Mouse (Mus musculus): ENCODE data around the gene Gm10563.
A peak's percentile ranks its signal among the peaks of the same experiment; 100 is the strongest.
"Not testable (repeated sequence)": the region's sequence is repeated elsewhere in the genome, so short reads cannot be mapped to it uniquely, and the experiment has no call there.

Gene Gm10563

DNA sequence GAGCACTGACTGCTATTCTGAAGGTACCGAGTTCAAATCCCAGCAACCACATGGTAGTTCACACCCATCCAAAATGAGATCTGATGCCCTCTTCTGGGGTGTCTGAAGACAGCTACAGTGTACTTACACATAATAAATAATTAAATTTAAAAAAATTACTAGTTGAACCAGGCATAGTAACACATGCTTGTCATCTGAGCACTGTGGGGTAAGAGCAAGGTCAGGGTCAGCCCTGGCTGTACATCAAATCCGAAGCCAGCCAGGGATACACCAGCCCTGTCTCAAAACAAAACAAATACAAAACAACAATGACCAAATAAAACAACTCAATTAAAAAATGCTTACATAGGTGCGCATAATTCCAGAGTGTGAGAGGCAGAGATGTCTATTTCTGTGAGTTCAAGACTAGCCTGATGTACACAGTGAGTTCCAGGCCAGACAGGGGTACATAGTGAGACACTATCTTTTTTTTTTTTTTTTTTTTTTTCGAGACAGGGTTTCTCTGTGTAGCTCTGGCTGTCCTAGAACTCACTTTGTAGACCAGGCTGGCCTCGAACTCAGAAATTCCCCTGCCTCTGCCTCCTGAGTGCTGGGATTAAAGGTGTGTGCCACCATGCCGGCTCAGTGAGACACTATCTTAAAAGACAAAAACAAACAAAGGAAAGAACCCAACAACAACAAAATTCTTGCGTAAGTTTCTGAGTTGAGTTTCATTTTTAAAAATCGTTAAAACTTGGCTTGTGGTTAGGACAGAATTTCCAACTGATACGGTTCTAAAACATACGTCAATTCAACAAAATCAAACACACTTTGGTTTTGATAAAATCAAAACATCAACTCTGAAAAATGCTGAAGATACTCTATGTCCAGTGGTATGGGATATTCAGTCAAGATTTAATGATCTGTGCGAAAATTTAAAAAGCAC lies 45.0 kb downstream of the Gm10563 start:
- DNase-seq (ENCODE audit: extremely low read depth, insufficient read length, low spot score) = no peak

DNA sequence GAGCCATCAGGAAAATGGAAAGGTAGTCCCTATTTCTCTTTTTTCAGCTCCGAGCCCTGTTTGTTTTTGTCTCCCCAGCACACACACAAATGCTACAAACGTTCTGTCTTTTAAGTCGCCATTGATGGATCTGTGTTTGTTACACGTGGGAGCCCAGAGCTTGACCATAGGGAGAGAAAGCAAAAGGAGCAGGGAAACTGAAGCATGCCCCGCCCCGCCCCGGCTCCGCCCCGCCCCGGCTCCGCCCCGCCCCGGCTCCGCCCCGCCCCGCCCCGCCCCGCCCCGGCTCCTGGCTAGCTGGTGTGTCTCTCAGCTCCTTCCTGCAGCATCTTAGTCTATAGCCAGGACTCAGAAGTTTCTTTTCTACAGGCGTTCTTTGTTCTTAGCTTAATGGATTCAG lies 46.7 kb downstream of the Gm10563 start:
- DNase-seq (ENCODE audit: extremely low read depth, insufficient read length, low spot score) = no peak

DNA sequence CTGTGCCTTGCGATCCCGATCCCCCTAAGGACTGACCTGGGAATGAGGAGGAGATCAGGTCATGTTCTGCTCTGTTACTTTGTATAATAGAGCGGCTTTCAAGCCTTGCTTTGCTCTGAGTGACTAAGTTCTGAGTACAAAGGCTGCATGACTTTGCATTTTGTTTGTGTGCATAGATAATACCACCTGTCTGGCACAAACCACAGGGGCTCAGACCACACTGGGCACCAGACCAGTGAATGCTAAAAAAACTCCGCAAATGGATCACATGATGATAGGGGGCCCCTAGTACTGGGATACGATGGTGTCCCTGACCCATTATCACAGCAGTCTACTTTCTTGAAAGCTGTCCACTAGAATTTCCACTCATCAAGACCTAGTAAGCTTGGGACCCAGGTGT lies 48.6 kb downstream of the Gm10563 start:
- DNase-seq (ENCODE audit: extremely low read depth, insufficient read length, low spot score) = no peak

DNA sequence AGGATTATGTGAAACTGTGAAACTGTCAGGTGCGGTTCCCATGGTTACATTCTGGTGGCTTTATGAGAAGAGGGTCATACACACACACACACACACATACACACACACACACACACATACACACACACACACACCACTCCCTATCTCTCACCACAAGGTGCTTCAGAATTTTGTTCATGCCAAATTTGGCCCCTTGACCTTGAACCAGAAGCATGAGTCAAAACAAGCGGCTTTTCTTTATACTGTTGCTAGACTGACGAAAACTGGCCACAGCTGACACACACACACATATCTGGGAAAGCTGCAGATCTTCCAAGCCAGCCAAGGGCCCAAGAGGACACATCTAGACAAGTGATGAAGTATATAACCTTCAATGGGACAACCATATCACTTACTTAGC lies 49.4 kb downstream of the Gm10563 start:
- no peak for DNase-seq (ENCODE audit: extremely low read depth, insufficient read length, low spot score)

DNA sequence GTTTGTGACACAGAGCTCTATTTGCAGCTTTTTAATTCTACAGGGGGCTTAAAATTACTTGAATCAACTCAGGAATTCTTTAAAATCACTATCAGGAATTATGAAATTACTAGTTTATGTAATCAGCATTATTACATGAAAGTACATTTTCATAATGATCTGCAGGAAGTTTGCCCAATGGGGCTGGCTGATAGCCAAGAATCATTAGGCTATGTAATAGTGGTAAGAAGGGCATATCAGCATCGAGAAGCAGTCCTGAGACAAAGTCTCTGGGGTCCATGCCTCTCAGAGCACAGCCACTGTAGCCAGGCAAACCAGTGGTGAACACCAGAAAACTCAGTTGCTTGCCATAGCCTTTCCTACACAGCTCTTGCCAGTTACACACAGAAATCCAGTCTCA lies 51.4 kb downstream of the Gm10563 start:
- no peak for DNase-seq (ENCODE audit: extremely low read depth, insufficient read length, low spot score)

DNA sequence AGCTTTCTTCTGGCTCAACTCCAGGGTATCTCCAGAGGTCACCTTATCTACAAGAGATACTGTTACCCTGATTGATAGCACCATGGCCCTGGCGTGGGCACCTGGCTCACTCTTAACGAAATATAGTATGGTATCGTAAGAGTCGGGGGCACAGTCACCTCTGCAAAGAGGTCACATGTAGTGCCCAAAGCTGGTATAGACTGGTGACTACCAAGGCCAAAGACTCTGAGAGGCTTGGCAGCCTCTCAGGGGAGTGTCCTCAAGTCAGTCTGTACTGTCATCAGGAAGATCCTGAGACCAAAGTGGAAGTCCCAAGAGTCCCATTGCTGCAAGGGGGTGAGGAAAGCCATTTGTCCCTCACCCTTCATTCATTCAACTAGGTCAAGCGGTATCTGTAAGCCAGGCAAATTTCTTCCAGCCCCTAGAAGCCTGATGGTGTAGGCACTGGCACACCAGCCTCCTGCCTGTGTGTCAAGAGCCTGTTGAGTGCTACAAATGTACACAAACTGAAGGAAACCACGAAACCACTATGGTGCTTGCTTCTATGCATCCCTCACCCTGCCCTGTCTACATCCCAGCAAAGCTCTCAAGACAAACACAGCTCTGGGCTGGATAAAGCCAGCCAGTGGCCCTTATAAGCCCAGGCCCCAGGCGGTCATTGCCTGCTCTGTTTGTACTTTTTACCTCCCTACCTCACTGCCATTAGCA lies 54.0 kb downstream of the Gm10563 start:
- DNase-seq (ENCODE audit: extremely low read depth, insufficient read length, low spot score) = no peak

DNA sequence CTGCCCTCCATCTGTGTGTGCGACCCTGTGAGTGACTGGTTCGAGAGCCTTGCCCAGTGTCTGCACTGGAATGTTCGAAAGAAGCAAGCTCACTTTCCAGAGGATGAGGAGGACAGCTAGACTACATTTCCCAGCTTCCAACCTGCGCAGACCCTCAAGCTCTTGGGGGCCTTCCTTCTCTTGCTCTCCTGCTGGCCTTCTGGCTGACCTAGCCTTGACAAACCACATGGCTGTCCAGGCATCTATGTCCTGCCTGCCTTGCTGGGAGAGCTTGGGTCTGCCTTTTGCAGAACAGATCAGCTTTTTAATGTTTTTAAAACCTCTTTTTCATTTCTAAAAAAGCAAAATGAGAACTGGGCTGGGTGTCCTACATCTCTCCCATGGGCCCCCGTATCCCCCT lies 55.9 kb downstream of the Gm10563 start:
- DNase-seq (ENCODE audit: extremely low read depth, insufficient read length, low spot score) = no peak

DNA sequence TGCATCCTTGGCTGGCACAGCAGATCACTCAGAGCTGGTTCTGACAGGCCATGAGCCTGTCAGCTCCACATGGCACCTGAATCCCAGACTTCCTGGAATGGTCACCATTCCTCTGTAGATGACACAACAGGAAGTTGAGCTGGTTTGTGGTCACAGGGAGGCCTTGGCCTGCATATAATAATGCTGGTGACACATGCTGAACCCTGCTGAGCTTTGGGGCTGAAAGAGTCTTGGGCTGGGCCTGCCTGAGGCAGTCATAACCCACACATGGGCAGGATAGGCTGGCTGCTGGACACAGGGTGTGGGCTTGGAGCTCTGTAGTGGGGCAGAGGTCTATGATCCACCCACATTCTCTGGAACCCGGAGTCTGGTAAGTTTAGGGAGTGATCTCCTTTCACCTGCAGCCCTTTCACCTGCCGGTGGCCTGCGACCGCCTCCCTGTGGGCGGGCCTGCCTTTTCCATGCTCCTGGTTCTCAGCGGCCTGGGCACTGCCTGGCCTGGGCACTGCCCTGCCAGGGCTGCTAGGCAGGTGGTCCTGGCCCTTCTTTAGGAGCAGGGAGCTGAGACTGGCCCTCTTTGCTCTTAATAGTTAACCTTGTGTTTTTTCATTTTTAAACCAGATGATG lies 62.8 kb downstream of the Gm10563 start:
- DNase-seq (ENCODE audit: extremely low read depth, insufficient read length, low spot score) = peak; percentile 66

DNA sequence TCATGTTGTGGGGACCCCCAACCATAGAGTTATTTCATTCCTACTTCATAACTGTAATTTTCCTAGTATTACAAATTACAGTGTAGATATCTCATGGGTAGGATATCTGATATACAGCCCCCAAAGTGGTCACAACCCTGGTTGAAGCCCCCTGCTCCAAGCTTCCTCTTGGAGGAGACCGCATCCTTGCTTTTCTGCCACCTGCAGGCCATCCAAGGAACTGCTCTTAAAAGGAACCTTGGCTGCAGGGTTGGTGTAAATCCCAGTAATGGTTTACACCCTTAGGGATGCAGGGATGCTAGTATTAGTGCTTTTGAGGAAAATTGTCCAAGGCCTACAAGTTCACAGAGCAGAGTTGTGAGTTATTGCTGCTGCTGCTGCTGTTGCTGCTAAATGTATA lies 64.8 kb downstream of the Gm10563 start:
- DNase-seq (ENCODE audit: extremely low read depth, insufficient read length, low spot score) = no peak

DNA sequence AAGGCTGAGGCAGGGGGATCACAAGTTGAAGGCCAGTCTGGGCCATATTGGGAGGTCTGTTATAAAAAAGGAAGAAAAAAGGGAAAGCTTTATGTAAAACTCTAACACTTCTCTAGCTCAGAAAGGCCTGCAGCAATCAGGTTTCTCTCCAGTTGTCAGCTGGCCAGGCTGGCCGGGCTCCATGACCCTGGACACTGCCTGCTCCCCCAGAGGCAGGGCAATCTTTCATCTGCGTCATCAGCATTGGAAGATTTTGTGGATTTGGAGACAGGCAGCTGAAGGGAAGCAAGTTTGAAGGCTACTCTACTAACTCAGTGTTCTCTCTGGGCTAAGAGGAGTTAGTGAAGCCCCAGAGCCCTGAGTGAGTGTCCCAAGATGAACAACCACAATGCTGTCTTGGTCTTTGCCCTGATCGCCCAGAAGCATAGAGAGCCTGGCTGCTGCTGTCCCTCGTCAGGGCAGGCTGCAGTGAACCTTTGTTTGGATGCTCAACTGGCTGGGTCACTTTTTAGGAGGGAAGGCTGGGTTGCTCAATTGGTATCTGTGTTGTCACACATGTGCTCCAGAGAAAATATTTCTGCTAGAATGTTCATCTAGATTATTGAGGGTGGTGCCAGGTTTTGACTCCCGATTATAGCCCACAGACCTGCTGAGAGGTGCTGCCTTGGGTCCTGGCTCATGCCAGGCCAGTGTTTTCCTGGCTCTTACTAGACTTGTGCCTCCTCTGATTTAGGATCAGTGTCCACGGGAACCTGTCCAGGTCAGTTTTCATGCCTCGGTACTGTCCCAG lies 66.7 kb downstream of the Gm10563 start:
- DNase-seq (ENCODE audit: extremely low read depth, insufficient read length, low spot score) = no peak

DNA sequence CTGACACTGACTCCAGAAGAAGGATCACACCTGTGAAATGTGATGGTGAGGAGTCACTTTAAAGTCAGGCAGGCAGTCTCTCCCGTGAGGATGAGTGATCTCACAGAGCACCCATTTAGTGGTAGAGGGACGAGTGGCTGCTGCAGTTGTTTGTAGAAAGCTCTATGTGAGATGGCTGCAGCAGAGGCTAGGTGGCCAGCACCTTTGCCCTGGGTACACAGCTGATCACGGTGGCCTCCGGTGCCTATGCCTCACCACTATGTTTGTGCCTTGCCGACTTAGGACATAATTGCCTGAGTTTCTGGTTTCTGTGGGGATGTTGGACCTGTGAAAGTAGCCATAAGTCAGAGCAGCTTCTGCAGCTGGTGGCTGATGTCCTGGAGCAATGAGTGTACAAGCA lies 67.5 kb downstream of the Gm10563 start:
- DNase-seq (ENCODE audit: extremely low read depth, insufficient read length, low spot score) = no peak

DNA sequence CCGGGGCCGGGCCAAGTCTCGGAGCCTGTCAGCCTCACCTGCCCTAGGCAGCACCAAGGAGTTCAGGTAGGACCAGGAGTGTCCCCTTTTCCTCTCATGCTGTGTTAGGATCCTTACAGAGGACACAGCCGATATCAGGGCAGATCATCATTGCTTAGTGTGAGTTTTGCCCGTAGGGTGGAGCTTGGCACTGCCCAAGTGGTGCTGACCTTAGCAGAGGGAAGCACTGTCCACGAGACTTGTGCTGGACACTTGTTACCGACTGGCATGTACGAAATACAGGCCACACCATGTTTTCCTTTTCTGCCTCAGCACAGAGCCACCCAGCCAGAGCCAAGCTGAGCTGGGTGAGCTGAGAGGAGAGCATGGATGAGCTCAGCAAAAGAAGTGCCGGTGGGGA lies 68.1 kb downstream of the Gm10563 start:
- no peak for DNase-seq (ENCODE audit: extremely low read depth, insufficient read length, low spot score)

DNA sequence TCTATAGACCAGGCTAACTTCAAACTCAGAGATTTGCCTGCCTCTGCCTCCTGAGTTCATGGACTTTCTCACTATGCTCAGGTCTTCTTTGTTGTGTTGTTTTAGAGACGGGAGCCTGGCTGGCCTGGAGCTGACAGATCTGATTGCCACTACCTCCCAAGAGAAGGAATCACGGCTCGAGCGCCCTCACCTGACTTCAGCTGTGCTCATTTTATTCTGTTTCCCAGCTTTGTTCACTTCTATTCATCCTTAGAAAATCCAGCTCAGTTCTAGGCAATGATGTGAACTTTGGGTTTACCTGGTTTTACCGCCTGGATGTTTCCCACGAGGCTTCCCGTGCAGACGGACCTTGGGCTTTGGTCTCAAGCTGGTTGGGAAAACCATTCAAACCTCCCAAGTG lies 69.7 kb downstream of the Gm10563 start:
- no peak for DNase-seq (ENCODE audit: extremely low read depth, insufficient read length, low spot score)

DNA sequence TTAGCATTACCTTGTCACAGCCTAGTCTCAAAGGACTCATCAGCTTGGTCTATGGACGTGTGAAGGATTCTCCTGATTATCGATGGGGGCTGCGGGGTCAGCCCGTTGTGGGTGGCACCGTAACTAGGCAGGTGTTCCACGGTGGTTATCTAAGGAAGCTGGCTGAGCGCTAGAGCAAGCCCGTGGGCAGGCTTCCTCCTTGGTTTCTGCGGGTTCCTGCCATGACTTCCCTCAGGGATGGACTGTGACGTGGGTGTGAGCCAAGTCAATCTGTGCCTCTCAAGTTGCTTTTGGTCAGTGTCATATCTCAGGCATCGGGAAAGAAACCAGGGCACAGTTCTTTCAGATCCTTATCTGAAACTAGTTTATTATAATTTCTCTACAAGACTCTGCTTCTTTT lies 70.3 kb downstream of the Gm10563 start:
- no peak for DNase-seq (ENCODE audit: extremely low read depth, insufficient read length, low spot score)

DNA sequence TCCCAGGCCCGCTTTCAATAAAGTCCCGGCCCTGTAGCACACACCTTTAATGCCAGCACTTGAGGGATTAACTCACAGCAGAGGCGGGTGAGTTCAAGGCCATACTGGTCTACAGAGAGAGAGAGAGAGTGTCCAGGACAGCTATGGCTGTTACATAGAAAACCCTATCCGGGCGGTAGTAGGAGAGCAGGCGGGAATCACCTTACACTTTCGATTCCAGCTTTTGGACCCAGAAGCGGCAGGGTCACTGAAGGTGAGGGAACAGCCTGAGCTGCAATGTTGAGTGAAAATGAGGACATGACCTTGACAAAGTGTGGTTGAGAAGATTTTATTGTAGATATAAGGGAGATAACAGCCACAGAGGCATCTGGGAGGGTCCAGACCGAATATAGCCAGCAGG lies 71.3 kb downstream of the Gm10563 start:
- DNase-seq (ENCODE audit: extremely low read depth, insufficient read length, low spot score) = no peak

DNA sequence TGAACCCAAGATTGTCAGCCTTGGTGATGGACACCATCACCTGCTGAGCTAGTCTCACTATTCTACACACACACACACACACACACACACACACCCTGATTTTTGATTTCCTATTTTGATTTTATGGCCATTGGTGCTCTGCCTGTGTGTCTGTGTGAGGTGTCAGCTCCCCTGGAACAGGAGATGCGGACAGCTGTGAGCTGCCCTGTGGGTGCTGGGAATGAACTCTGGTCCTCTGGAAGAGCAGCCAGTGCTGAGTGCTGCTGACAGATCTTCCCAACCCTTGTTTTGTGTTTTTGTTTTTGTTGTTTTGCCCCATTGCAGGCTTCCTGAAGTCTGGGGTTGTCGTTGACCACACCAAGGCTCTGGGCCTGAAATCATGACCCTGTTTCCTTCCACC lies 72.1 kb downstream of the Gm10563 start:
- DNase-seq (ENCODE audit: extremely low read depth, insufficient read length, low spot score) = no peak

DNA sequence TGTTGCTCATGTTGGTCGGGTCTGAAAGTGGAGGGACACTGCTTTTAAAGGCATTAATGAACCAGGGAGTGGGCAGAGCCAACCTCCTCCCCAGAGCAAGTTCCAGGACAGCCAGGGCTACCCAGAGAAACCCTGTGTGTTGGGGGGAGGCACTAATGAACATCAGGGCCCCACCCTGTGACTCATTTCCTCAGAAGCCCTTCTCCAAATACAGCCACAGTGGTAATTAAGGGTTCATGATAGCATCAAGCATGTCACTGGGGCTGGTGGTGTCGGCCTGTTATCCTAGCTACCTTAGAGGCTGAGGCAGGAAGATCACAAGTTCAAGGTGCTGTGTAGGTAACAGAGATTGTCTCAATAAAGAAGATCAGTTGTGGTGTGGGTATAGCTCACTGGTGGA lies 73.8 kb downstream of the Gm10563 start:
- peak; percentile 19 for DNase-seq (ENCODE audit: extremely low read depth, insufficient read length, low spot score)

DNA sequence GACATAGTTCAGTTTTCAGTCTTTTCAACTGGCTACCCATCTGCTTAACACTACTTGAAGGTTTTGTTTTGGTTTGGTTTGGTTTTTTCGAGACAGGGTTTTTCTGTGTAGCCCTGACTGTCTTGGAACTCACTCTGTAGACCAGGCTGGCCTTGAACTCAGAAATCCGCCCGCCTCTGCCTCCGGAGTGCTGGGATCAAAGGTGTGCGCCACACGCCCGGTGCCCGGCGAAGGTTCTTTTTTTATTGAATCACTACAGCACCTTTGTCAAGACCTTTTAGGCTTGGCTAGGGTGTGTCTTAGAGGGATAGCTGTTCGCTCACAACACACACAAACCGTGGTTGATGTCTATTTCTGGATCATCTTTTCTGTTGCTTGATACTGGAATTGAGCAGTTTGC lies 74.9 kb downstream of the Gm10563 start:
- not testable (repeated sequence) for DNase-seq (ENCODE audit: extremely low read depth, insufficient read length, low spot score)

DNA sequence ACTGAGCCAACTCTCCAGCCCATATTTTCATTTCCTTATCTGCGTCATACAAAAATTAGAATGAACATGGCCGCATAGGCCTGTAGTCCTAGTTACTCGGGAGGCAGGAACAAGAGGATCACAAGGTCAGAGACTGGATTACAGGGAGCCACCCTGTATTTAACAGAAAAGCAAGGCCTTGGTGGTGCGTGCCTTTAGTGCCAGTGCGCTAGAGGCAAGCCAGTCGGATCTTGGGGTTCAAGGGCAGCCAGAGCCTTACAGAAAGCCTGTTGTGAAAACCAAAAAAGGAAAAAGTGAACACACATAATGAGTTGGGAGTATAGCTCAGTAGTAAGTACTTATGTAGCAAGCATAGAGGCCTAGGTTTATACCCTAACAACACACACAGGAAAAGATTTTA lies 75.4 kb downstream of the Gm10563 start:
- no peak for DNase-seq (ENCODE audit: extremely low read depth, insufficient read length, low spot score)

DNA sequence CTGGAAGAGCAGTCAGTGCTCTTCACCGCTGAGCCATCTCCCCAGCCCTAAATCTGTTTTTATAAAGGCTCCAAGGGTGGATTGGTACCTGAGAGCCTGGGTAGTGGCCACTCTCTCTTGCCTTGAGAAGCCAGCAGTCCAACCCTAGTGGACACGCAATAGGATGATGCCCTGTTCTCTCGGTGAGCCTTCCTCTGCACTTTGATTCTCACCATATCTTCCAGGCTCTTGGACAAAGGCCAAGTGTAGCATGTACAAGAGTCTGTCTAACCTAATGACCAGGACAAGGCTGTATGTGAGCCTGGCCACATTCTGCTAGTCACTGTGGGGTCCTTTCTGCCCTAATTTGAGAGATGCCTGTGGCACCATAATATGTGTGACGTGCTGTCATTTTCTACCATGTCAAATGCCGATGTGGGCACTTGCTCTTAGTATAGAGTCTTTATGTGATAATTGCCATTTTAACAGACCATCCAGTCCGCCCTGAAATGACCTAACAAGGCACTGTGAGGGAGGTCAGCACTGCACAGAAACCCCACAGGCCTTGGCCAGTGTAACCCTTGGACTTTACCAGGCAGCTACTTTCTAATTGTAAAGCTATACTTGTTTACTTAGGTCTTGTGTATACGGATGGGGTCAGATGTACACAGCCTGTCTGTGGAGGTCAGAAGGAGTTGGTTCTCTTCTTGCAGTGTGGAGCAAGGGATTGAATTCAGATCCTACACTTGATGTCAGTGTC lies 76.4 kb downstream of the Gm10563 start:
- DNase-seq (ENCODE audit: extremely low read depth, insufficient read length, low spot score) = no peak
